Mouse (Mus musculus): ENCODE data around the gene Trmt13. TPM values are rescaled to one million over a fixed set of nuclear protein-coding genes. Genes with fewer than 3 reads are reported as not detected.

Trmt13 gene
- 39.3 TPM for polyA plus RNA-seq (2017; shearing (Covaris generic))

DNA sequence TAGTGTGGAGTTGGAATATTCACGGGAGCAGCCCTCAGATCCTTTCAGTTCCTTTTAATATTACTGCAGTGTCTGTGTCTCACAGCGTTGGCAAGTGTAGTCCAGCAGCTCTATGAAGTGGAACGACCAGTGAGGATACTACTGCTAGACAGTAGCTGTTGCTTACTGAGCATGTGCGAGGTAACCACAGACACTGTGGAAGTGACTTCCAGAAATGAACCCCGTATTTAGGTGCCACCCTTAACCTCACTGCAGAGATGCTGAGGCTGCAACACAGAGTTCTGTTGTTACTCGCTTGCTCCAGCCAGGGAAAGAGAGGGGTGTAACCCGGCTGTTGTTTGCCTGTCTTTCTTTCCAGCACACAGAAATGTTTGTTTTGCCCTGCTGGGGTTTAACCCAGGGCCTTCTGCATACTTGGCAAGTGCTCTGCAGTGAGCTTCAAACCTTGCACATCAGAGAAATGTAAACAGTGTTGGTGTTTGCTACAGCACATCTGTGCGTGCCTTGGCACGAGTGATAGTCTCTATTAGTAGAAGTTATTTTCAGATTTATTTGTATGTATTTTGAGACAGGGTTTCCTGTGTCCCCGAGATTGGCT lies at the start of gene Trmt13:
Gene Trmt13 (minus strand): TSS at position 293 of the 598 bp plus-strand sequence.

GRCm38 (mm10) chr3:116662463-116662863 lies 48.1 kb upstream of the Trmt13 start, which contains the start of gene Mfsd14a:
Mfsd14a (minus strand) TSS chr3:116662677.

GRCm38 (mm10) chr3:116594728-116595602 lies 19.4 kb downstream of the Trmt13 start, which contains the start of gene Sass6:
Sass6 (plus strand) TSS chr3:116594982.

GRCm38 (mm10) chr3:116562408-116563094 lies 51.8 kb downstream of the Trmt13 start, which contains the start of gene Lrrc39:
Lrrc39 (plus strand) TSS chr3:116562973.

Other genes with a start within 250 kb of the Trmt13 start
- 24.7 TPM for gene Cdc14a, start 190.6 kb downstream of the Trmt13 start, polyA plus RNA-seq (2017; shearing (Covaris generic))
- gene Rtca, start 106.4 kb downstream of the Trmt13 start, polyA plus RNA-seq (2017; shearing (Covaris generic)), result 42.7 TPM
- 12.6 TPM for gene Dbt, start 101.5 kb downstream of the Trmt13 start, polyA plus RNA-seq (2017; shearing (Covaris generic))
- gene Lrrc39, start 51.6 kb downstream of the Trmt13 start, polyA plus RNA-seq (2017; shearing (Covaris generic)), result 1.4 TPM
- 6.4 TPM for gene Sass6, start 19.6 kb downstream of the Trmt13 start, polyA plus RNA-seq (2017; shearing (Covaris generic))
- 99.0 TPM for gene Mfsd14a, start 48.1 kb upstream of the Trmt13 start, polyA plus RNA-seq (2017; shearing (Covaris generic))
- not detected for gene Gm43191, start 66.7 kb upstream of the Trmt13 start, polyA plus RNA-seq (2017; shearing (Covaris generic))
- 23.8 TPM for gene Slc35a3, start 98.2 kb upstream of the Trmt13 start, polyA plus RNA-seq (2017; shearing (Covaris generic))
- 7.1 TPM for gene Agl, start 193.6 kb upstream of the Trmt13 start, polyA plus RNA-seq (2017; shearing (Covaris generic))
- 19.7 TPM for gene Frrs1, start 244.9 kb upstream of the Trmt13 start, polyA plus RNA-seq (2017; shearing (Covaris generic))

Data from CD4-positive, CD25-positive, alpha-beta regulatory T cell (primary cell).